Mouse (Mus musculus) embryonic facial prominence, embryonic 10.5 days (tissue): ENCODE measurements around the gene Mymx. TPM values are rescaled to one million over a fixed set of nuclear protein-coding genes. Genes with fewer than 3 reads are reported as not detected.

ENCODE experiments used
- DNase-seq: peaks from one replicate; pipeline ENCODE4 v3.0.0-alpha.2; 2017; ENCODE audit warnings: low spot score
- H3K27ac ChIP-seq: fragments of 300-500 bp; sonication (generic); replicated peaks from 2 replicates; pipeline ENCODE4 v1.5.1; 2016; ENCODE audit warnings: mild to moderate bottlenecking
- H3K27me3 ChIP-seq: fragments of 300-500 bp; sonication (generic); replicated peaks from 2 replicates; pipeline ENCODE4 v1.6.1; 2016; ENCODE audit warnings: low read depth, mild to moderate bottlenecking; ENCODE audit not compliant: poor library complexity, severe bottlenecking
- H3K36me3 ChIP-seq: fragments of 300-500 bp; sonication (generic); replicated peaks from 2 replicates; pipeline ENCODE4 v1.6.1; 2016; ENCODE audit warnings: mild to moderate bottlenecking, moderate library complexity
- H3K4me1 ChIP-seq: fragments of 300-500 bp; sonication (generic); 2 replicates; pipeline ENCODE4 v1.6.1; 2016
- H3K4me3 ChIP-seq: fragments of 300-500 bp; sonication (generic); 2 replicates; pipeline ENCODE4 v1.5.1; 2016; ENCODE audit warnings: mild to moderate bottlenecking, moderate library complexity
- H3K9me3 ChIP-seq: fragments of 300-500 bp; sonication (generic); 2 replicates; pipeline ENCODE4 v1.6.1; 2016; ENCODE audit warnings: mild to moderate bottlenecking
- WGBS: fragments of 180-500 bp; shearing (Covaris S2); methylation state at CpG from one replicate; pipeline ENCODE4 v1.1.7; 2016; 5-methylcytosine and 5-hydroxymethylcytosine counted together
- polyA plus RNA-seq: library from polyadenylated mRNA; unstranded; fragments of >200 nt; fragmentation: Nextera tagmentation; extraction: Ambion mirVana; gene quantifications from 2 replicates; pipeline ENCODE4 v1.2.1, GENCODE M21; 2016

Mymx gene
- 0.39 TPM in 2 replicates for polyA plus RNA-seq

GRCm38 (mm10) chr17:45601877-45602304, at the start of gene Mymx:
Gene Mymx (minus strand): TSS chr17:45602102.
- Histone ChIP-seq H3K27ac (peak within 1 kb of the TSS; percentile 63), H3K4me3 (peak within 1 kb of the TSS; percentile 22)
- WGBS, result 25% methylated on average over 6 of the region's 6 CpGs

GRCm38 (mm10) chr17:45644185-45644584, 42.3 kb upstream of the Mymx start:
- 89% methylated on average over 4 of the region's 4 CpGs for WGBS
- H3K4me1 ChIP-seq, result peaks cover 4% of the 10 kb centered on the region; the same call in 1 of the 2 replicates
- H3K9me3 ChIP-seq, result no peaks in the 10 kb centered on the region
- no peak overlapping the region for H3K4me3 ChIP-seq
- DNase-seq, result no peak
- H3K27me3 ChIP-seq, result no peaks in the 10 kb centered on the region
- H3K27ac ChIP-seq, result no peak overlapping the region
- no peaks in the 10 kb centered on the region for H3K36me3 ChIP-seq

More at GRCm38 (mm10) chr17:45601877-45602304, at the start of gene Mymx:
- H3K4me1 ChIP-seq, result peaks cover 54% of the 10 kb centered on the region
- H3K9me3 ChIP-seq, result no peaks in the 10 kb centered on the region
- no peaks in the 10 kb centered on the region for H3K36me3 ChIP-seq
- H3K27me3 ChIP-seq, result peaks cover 70% of the 10 kb centered on the region
- peak; percentile 75 for DNase-seq

- peak; percentile 81 for DNase-seq
- H3K4me1 ChIP-seq, result peaks cover 4% of the 10 kb centered on the region; the same call in 1 of the 2 replicates
- 22% methylated on average over 12 of the region's 12 CpGs for WGBS
- H3K9me3 ChIP-seq, result no peaks in the 10 kb centered on the region
- H3K4me3 ChIP-seq, result no peak overlapping the region
- H3K36me3 ChIP-seq, result no peaks in the 10 kb centered on the region
- H3K27me3 ChIP-seq, result no peaks in the 10 kb centered on the region
- H3K27ac ChIP-seq, result no peak overlapping the region
Observed at GRCm38 (mm10) chr17:45642701-45643100, 40.8 kb upstream of the Mymx start.

- no peaks in the 10 kb centered on the region for H3K9me3 ChIP-seq
- H3K27me3 ChIP-seq, result no peaks in the 10 kb centered on the region
- 89% methylated on average over 8 of the region's 8 CpGs for WGBS
- H3K36me3 ChIP-seq, result no peaks in the 10 kb centered on the region
- peaks cover 4% of the 10 kb centered on the region; the same call in 1 of the 2 replicates for H3K4me1 ChIP-seq
- no peak overlapping the region for H3K27ac ChIP-seq
- no peak overlapping the region for H3K4me3 ChIP-seq
- DNase-seq, result no peak
Observed at GRCm38 (mm10) chr17:45641981-45642380, 40.1 kb upstream of the Mymx start.

GRCm38 (mm10) chr17:45638596-45639295, 36.8 kb upstream of the Mymx start:
- Histone ChIP-seq H3K36me3 (no peaks in the 10 kb centered on the region), H3K4me3 (no peak overlapping the region), H3K27ac (no peak overlapping the region), H3K4me1 (peaks cover 4% of the 10 kb centered on the region; the same call in 1 of the 2 replicates), H3K27me3 (no peaks in the 10 kb centered on the region), H3K9me3 (no peaks in the 10 kb centered on the region)
- DNase-seq, result no peak
- WGBS, result 80% methylated on average over 16 of the region's 16 CpGs

GRCm38 (mm10) chr17:45634033-45634432, 32.1 kb upstream of the Mymx start:
- H3K36me3 ChIP-seq, result no peaks in the 10 kb centered on the region
- no peak for DNase-seq
- no peak overlapping the region for H3K27ac ChIP-seq
- 83% methylated on average over 5 of the region's 5 CpGs for WGBS
- no peak overlapping the region for H3K4me3 ChIP-seq
- no peaks in the 10 kb centered on the region for H3K9me3 ChIP-seq
- H3K27me3 ChIP-seq, result no peaks in the 10 kb centered on the region; the same call in 1 of the 2 replicates
- peaks cover 24% of the 10 kb centered on the region for H3K4me1 ChIP-seq

- no peaks in the 10 kb centered on the region for H3K9me3 ChIP-seq
- H3K4me1 ChIP-seq, result peaks cover 40% of the 10 kb centered on the region
- H3K4me3 ChIP-seq, result no peak overlapping the region
- H3K36me3 ChIP-seq, result no peaks in the 10 kb centered on the region
- 80% methylated on average over 6 of the region's 6 CpGs for WGBS
- H3K27me3 ChIP-seq, result no peaks in the 10 kb centered on the region; the same call in none of the 2 replicates
- DNase-seq, result no peak
- H3K27ac ChIP-seq, result no peak overlapping the region
Observed at GRCm38 (mm10) chr17:45631940-45632339, 30.0 kb upstream of the Mymx start.

- Histone ChIP-seq H3K4me1 (peaks cover 45% of the 10 kb centered on the region), H3K9me3 (no peaks in the 10 kb centered on the region), H3K27ac (0 out of 2 replicates have a peak overlapping the region, but pooled peaks have one; percentile 79), H3K27me3 (no peaks in the 10 kb centered on the region; the same call in none of the 2 replicates), H3K36me3 (no peaks in the 10 kb centered on the region), H3K4me3 (peak overlapping the region; percentile 62)
- 57% methylated on average over 3 of the region's 3 CpGs for WGBS
- DNase-seq, result no peak
Observed at GRCm38 (mm10) chr17:45630992-45631391, 29.1 kb upstream of the Mymx start.

- WGBS, result 1% methylated on average over 34 of the region's 34 CpGs
- Histone ChIP-seq H3K9me3 (no peaks in the 10 kb centered on the region), H3K4me1 (peaks cover 45% of the 10 kb centered on the region), H3K27ac (peak overlapping the region; percentile 79), H3K27me3 (no peaks in the 10 kb centered on the region; the same call in none of the 2 replicates), H3K36me3 (no peaks in the 10 kb centered on the region), H3K4me3 (peak overlapping the region; percentile 62)
- DNase-seq, result peak; percentile 79
Observed at GRCm38 (mm10) chr17:45629861-45630694, 28.2 kb upstream of the Mymx start.

GRCm38 (mm10) chr17:45628885-45629855, 27.3 kb upstream of the Mymx start:
- no peaks in the 10 kb centered on the region for H3K36me3 ChIP-seq
- 71% methylated on average over 13 of the region's 13 CpGs for WGBS
- no peaks in the 10 kb centered on the region; the same call in none of the 2 replicates for H3K27me3 ChIP-seq
- peaks cover 45% of the 10 kb centered on the region for H3K4me1 ChIP-seq
- DNase-seq, result no peak
- peak overlapping the region; percentile 79 for H3K27ac ChIP-seq
- H3K4me3 ChIP-seq, result peak overlapping the region; percentile 62
- H3K9me3 ChIP-seq, result no peaks in the 10 kb centered on the region

GRCm38 (mm10) chr17:45628160-45628559, 26.3 kb upstream of the Mymx start:
- no peak for DNase-seq
- peaks cover 45% of the 10 kb centered on the region for H3K4me1 ChIP-seq
- no peaks in the 10 kb centered on the region for H3K9me3 ChIP-seq
- no peak overlapping the region for H3K4me3 ChIP-seq
- WGBS, result 29% methylated on average over 3 of the region's 3 CpGs
- peak overlapping the region; percentile 51 for H3K27ac ChIP-seq
- H3K36me3 ChIP-seq, result no peaks in the 10 kb centered on the region
- no peaks in the 10 kb centered on the region; the same call in none of the 2 replicates for H3K27me3 ChIP-seq
